Mouse (Mus musculus) liver, postnatal 0 days (tissue): ENCODE results near the gene Pcdh15. TPM values are rescaled to one million over a fixed set of nuclear protein-coding genes. Genes with fewer than 3 reads are reported as not detected.

Experiments used
- ATAC-seq: fragments of 200-750 bp; cut with Nextera tagmentation; 2 replicates; pipeline ENCODE4 v1.8.0; 2017; ENCODE audit warnings: mild to moderate bottlenecking, moderate library complexity
- DNase-seq: peaks from one replicate; pipeline ENCODE4 v3.0.0-alpha.2; 2016
- H3K27ac ChIP-seq: fragments of 300-500 bp; sonication (generic); 2 replicates; pipeline ENCODE4 v1.5.1; 2014; ENCODE audit warnings: antibody characterized with exemption, moderate library complexity, mild to moderate bottlenecking, low read depth
- H3K27me3 ChIP-seq: fragments of 300-500 bp; sonication (generic); 2 replicates; pipeline ENCODE4 v1.6.1; 2014; ENCODE audit warnings: low read length, control low read depth, mixed read lengths; ENCODE audit not compliant: insufficient read depth
- H3K36me3 ChIP-seq: fragments of 300-500 bp; sonication (generic); replicated peaks from 2 replicates; pipeline ENCODE4 v1.6.1; 2014; ENCODE audit warnings: mild to moderate bottlenecking, control low read depth, low read length, moderate library complexity, mixed read lengths; ENCODE audit not compliant: insufficient read depth
- H3K4me1 ChIP-seq: fragments of 300-500 bp; sonication (generic); 2 replicates; pipeline ENCODE4 v1.6.1; 2014; ENCODE audit warnings: antibody characterized with exemption, mild to moderate bottlenecking, control low read depth; ENCODE audit not compliant: insufficient read depth
- H3K4me2 ChIP-seq: fragments of 300-500 bp; sonication (generic); 2 replicates; pipeline ENCODE4 v1.6.1; 2014; ENCODE audit warnings: low read depth, mild to moderate bottlenecking, low read length, moderate library complexity, mixed read lengths
- H3K4me3 ChIP-seq: fragments of 300-500 bp; sonication (generic); 2 replicates; pipeline ENCODE4 v1.5.1; 2014; ENCODE audit warnings: low read depth, low read length
- H3K9ac ChIP-seq: fragments of 300-500 bp; sonication (generic); replicated peaks from 2 replicates; pipeline ENCODE4 v1.6.1; 2014; ENCODE audit warnings: mild to moderate bottlenecking, moderate library complexity
- H3K9me3 ChIP-seq: fragments of 300-500 bp; sonication (generic); 2 replicates; pipeline ENCODE4 v1.6.1; 2016; ENCODE audit warnings: mild to moderate bottlenecking, control low read depth, low read length, mixed read lengths
- CTCF ChIP-seq: sonication (generic); IDR thresholded peaks from 2 replicates; pipeline ENCODE4 v1.5.1; 2016; ENCODE audit warnings: antibody characterized with exemption, low read depth
- EP300 ChIP-seq: IDR thresholded peaks from 2 replicates; pipeline ENCODE4 v1.6.1; 2016; ENCODE audit warnings: antibody characterized with exemption, low read depth, mild to moderate bottlenecking
- WGBS: fragments of 180-500 bp; shearing (Covaris S2); extraction: QIAGEN DNeasy Blood & Tissue Kit; methylation state at CpG from one replicate; pipeline ENCODE4 v1.1.7; 2014; ENCODE audit not compliant: insufficient replicate concordance; 5-methylcytosine and 5-hydroxymethylcytosine counted together
- polyA plus RNA-seq: library from polyadenylated mRNA; unstranded; fragments of >200 nt; fragmentation: Nextera tagmentation; extraction: Ambion mirVana; gene quantifications from 2 replicates; pipeline ENCODE4 v1.2.1, GENCODE M21; 2015

Gene Pcdh15
- polyA plus RNA-seq, 1 experiment from 2014 or later = 0.04 TPM

DNA sequence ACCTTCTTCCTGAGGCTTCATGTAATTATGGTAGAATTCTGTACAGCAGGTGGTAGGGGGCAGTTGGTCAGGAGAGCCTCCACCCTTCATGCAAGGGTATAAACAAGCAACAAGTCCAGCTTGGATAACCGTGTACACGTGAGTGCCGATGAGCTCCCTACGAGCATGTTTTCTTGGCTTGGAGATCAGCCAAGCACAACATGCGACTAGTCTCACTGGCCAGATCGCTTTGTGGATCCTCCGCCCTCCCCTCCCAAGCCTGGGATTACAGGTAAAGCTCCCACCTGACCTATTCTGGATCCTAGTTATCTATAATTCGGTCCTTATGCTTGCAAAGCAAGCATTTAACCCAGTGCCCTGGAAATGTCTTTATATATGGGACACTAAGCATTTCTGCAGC is 202.8 kb downstream of the Pcdh15 start:
- H3K4me2 ChIP-seq = no peak overlapping the region
- H3K27ac ChIP-seq = no peak overlapping the region
- no peaks in the 10 kb centered on the region for H3K27me3 ChIP-seq
- H3K4me1 ChIP-seq = no peaks in the 10 kb centered on the region
- H3K4me3 ChIP-seq = no peak overlapping the region
- H3K36me3 ChIP-seq = no peaks in the 10 kb centered on the region
- ATAC-seq (no peak), DNase-seq (no peak)
- no peak overlapping the region for H3K9ac ChIP-seq
- no peaks in the 10 kb centered on the region; the same call in 1 of the 2 replicates for H3K9me3 ChIP-seq
- TF ChIP-seq EP300 = no peak
- TF ChIP-seq CTCF = no peak
- WGBS = 67% methylated on average over 8 of the region's 8 CpGs

DNA sequence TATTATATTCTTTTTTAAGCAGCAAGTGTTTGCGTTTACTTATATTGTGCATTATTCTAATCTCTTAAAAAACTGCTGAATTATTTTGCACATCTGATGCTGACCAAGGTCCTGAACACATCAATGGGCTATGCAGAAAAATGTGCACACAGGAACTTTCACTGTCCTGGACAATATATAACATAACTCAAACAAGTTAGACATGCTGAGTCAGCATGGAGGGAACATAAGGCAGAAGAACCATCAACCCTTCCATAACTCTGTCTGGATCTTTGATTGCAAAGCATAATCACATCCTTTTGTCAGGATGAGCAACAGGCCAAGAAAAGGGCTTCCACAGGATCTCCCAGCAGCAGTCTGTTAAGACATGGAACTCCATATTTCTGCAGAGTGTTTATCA is 207.5 kb downstream of the Pcdh15 start:
- Histone ChIP-seq H3K9me3 (peaks cover 3% of the 10 kb centered on the region; the same call in 1 of the 2 replicates), H3K4me2 (no peak overlapping the region), H3K9ac (no peak overlapping the region), H3K36me3 (no peaks in the 10 kb centered on the region), H3K27ac (no peak overlapping the region), H3K4me3 (no peak overlapping the region), H3K27me3 (no peaks in the 10 kb centered on the region), H3K4me1 (no peaks in the 10 kb centered on the region)
- no peak for TF ChIP-seq EP300
- TF ChIP-seq CTCF = no peak
- ATAC-seq (no peak), DNase-seq (no peak)
- WGBS = 87% methylated on average over 1 of the region's 1 CpGs

DNA sequence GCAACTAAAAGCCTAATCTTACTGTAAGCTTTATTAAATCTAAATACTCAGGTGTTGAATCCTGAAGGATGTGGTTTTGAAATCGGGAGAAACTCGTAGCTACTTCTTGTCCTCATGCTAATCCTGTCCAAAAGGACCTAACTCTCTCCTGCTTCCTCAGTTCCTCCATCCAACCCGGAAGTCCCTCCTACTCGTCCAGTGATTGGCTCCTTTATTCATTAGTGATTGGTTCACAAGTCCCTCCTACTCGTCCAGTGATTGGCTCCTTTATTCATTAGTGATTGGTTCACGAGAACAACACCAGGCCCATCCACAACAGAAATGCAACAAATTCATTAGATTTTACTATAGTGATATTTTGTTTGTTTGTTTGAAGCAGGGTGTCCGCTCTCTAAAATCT is 227.7 kb downstream of the Pcdh15 start:
- Histone ChIP-seq H3K36me3 (no peaks in the 10 kb centered on the region), H3K27ac (no peak overlapping the region), H3K9ac (no peak overlapping the region), H3K4me2 (no peak overlapping the region), H3K27me3 (no peaks in the 10 kb centered on the region), H3K4me3 (no peak overlapping the region), H3K4me1 (no peaks in the 10 kb centered on the region), H3K9me3 (no peaks in the 10 kb centered on the region)
- ATAC-seq = no peak
- DNase-seq = no peak
- 78% methylated on average over 7 of the region's 7 CpGs for WGBS
- TF ChIP-seq CTCF (no peak), EP300 (no peak)

GRCm38 (mm10) chr10:73333426-73333825 is 234.3 kb downstream of the Pcdh15 start:
- Histone ChIP-seq H3K9ac (no peak overlapping the region), H3K36me3 (no peaks in the 10 kb centered on the region), H3K9me3 (no peaks in the 10 kb centered on the region), H3K27me3 (no peaks in the 10 kb centered on the region), H3K27ac (no peak overlapping the region), H3K4me1 (no peaks in the 10 kb centered on the region), H3K4me2 (no peak overlapping the region), H3K4me3 (no peak overlapping the region)
- ATAC-seq (no peak), DNase-seq (no peak)
- no peak for TF ChIP-seq CTCF
- TF ChIP-seq EP300 = no peak
- WGBS = 59% methylated on average over 1 of the region's 1 CpGs

GRCm38 (mm10) chr10:73379001-73379400 is 279.9 kb downstream of the Pcdh15 start:
- DNase-seq = no peak
- no peak overlapping the region for H3K4me2 ChIP-seq

GRCm38 (mm10) chr10:73384003-73384402 is 284.9 kb downstream of the Pcdh15 start:
- Histone ChIP-seq H3K27me3 (no peaks in the 10 kb centered on the region), H3K36me3 (no peaks in the 10 kb centered on the region), H3K4me2 (no peak overlapping the region), H3K9me3 (no peaks in the 10 kb centered on the region), H3K27ac (no peak overlapping the region), H3K9ac (no peak overlapping the region), H3K4me1 (no peaks in the 10 kb centered on the region), H3K4me3 (no peak overlapping the region)
- TF ChIP-seq CTCF (no peak), EP300 (no peak)
- DNase-seq = no peak
- no peak for ATAC-seq
- 75% methylated on average over 2 of the region's 2 CpGs for WGBS

More at GRCm38 (mm10) chr10:73379001-73379400, 279.9 kb downstream of the Pcdh15 start:
- Histone ChIP-seq H3K9me3 (no peaks in the 10 kb centered on the region), H3K9ac (no peak overlapping the region), H3K27ac (no peak overlapping the region), H3K4me3 (no peak overlapping the region), H3K36me3 (no peaks in the 10 kb centered on the region), H3K4me1 (no peaks in the 10 kb centered on the region), H3K27me3 (no peaks in the 10 kb centered on the region)
- TF ChIP-seq CTCF (no peak), EP300 (no peak)
- WGBS = 80% methylated on average over 2 of the region's 2 CpGs
- ATAC-seq = no peak

GRCm38 (mm10) chr10:73400426-73400825 is 301.3 kb downstream of the Pcdh15 start:
- Histone ChIP-seq H3K4me3 (no peak overlapping the region), H3K27me3 (no peaks in the 10 kb centered on the region), H3K4me1 (no peaks in the 10 kb centered on the region), H3K9me3 (no peaks in the 10 kb centered on the region), H3K4me2 (no peak overlapping the region), H3K9ac (no peak overlapping the region), H3K27ac (no peak overlapping the region), H3K36me3 (no peaks in the 10 kb centered on the region)
- no peak for TF ChIP-seq CTCF
- no peak for TF ChIP-seq EP300
- no peak for DNase-seq
- 56% methylated on average over 1 of the region's 1 CpGs for WGBS
- no peak for ATAC-seq
